In genomic region chr16:65868933-65869332, GRCm38 (mm10) we compare ENCODE assay signal across 23 mouse cellular contexts. TPM values are rescaled to one million over a fixed set of nuclear protein-coding genes. Genes with fewer than 3 reads are reported as not detected.
A peak's percentile ranks its signal among the peaks of the same experiment; 100 is the strongest.
DNase-seq lines count a peak whose midpoint lies in the region; ATAC-seq and TF ChIP-seq lines count a peak whose summit lies in the region.
"Had no signal": no experiment of that assay in that cellular context is flagged by ENCODE, and none has a peak within 500 bp of the region (broad histone marks: within the 10 kb centered on the region; RNA-seq: fewer than 3 reads in every experiment).

No protein-coding gene starts in this region.

- H3K27ac ChIP-seq in embryonic facial prominence, embryonic 11.5 days (replicated peaks; ENCODE audit: low read depth, low read length): no peak overlapping the region
- H3K27ac ChIP-seq in embryonic facial prominence, embryonic 10.5 days (replicated peaks): no peak overlapping the region
- H3K27ac ChIP-seq in limb, embryonic 13.5 days: no peak overlapping the region
- H3K27ac ChIP-seq in limb, embryonic 10.5 days: no peak overlapping the region
- H3K27ac ChIP-seq in embryonic facial prominence, embryonic 14.5 days (replicated peaks; ENCODE audit: low read depth, low read length): no peak overlapping the region; the same call in 1 of the 2 replicates
- H3K27ac ChIP-seq in gastrocnemius, adult 2 months: no peak overlapping the region
- H3K27ac ChIP-seq: heart, adult 2 months; heart, embryonic 13.5 days; hindbrain, embryonic 12.5 days; liver, embryonic 13.5 days; macrophage; midbrain, embryonic 10.5 days had no signal

- H3K36me3 ChIP-seq in embryonic facial prominence, embryonic 11.5 days (replicated peaks; ENCODE audit: control insufficient read depth, insufficient read depth, low read depth, low read length): no peaks in the 10 kb centered on the region
- no peaks in the 10 kb centered on the region for H3K36me3 ChIP-seq in embryonic facial prominence, embryonic 10.5 days (replicated peaks)
- H3K36me3 ChIP-seq in limb, embryonic 13.5 days: no peaks in the 10 kb centered on the region
- H3K36me3 ChIP-seq in limb, embryonic 10.5 days: no peaks in the 10 kb centered on the region
- H3K36me3 ChIP-seq in embryonic facial prominence, embryonic 14.5 days (ENCODE audit: control insufficient read depth, insufficient read depth, low read length): no peaks in the 10 kb centered on the region
- H3K36me3 ChIP-seq: heart, embryonic 13.5 days; hindbrain, embryonic 12.5 days; liver, embryonic 13.5 days; midbrain, embryonic 10.5 days had no signal

- WGBS in embryonic facial prominence, embryonic 11.5 days: 82% methylated on average over 2 of the region's 2 CpGs
- WGBS in embryonic facial prominence, embryonic 10.5 days: 85% methylated on average over 2 of the region's 2 CpGs
- WGBS in limb, embryonic 13.5 days: 74% methylated on average over 2 of the region's 2 CpGs
- 82% methylated on average over 2 of the region's 2 CpGs for whole genome bisulfite sequencing in limb, embryonic 10.5 days
- 56% methylated on average over 2 of the region's 2 CpGs for WGBS in embryonic facial prominence, embryonic 14.5 days

- no peak for TF ChIP-seq CTCF in gastrocnemius, adult 2 months (IDR thresholded peaks at IDR 0.05)

- no peak overlapping the region for H3K9ac ChIP-seq in embryonic facial prominence, embryonic 11.5 days (replicated peaks; ENCODE audit: low read length)
- H3K9ac ChIP-seq in limb, embryonic 13.5 days: no peak overlapping the region
- H3K9ac ChIP-seq in embryonic facial prominence, embryonic 14.5 days (ENCODE audit: low read depth, low read length): no peak overlapping the region
- H3K9ac ChIP-seq: heart, embryonic 13.5 days; hindbrain, embryonic 12.5 days; liver, embryonic 13.5 days had no signal

- intact Hi-C loops in gastrocnemius, adult 2 months (cut with DNase I): no loop called here

- no peak overlapping the region for H3K4me2 ChIP-seq in embryonic facial prominence, embryonic 11.5 days (ENCODE audit: low read depth, low read length)
- H3K4me2 ChIP-seq in limb, embryonic 13.5 days (replicated peaks): no peak overlapping the region
- no peak overlapping the region for H3K4me2 ChIP-seq in embryonic facial prominence, embryonic 14.5 days (ENCODE audit: low read depth, low read length)
- H3K4me2 ChIP-seq: heart, embryonic 13.5 days; hindbrain, embryonic 12.5 days; liver, embryonic 13.5 days had no signal

- H3K4me1 ChIP-seq in embryonic facial prominence, embryonic 11.5 days (ENCODE audit: control insufficient read depth, insufficient read depth, low read length): no peaks in the 10 kb centered on the region
- peaks cover 5% of the 10 kb centered on the region; the same call in 1 of the 2 replicates for H3K4me1 ChIP-seq in embryonic facial prominence, embryonic 10.5 days
- H3K4me1 ChIP-seq in limb, embryonic 13.5 days: peaks cover 12% of the 10 kb centered on the region
- H3K4me1 ChIP-seq in limb, embryonic 10.5 days: peaks cover 5% of the 10 kb centered on the region; the same call in 1 of the 2 replicates
- H3K4me1 ChIP-seq in embryonic facial prominence, embryonic 14.5 days (ENCODE audit: control insufficient read depth, insufficient read depth, low read length): peaks cover 19% of the 10 kb centered on the region
- H3K4me1 ChIP-seq: hindbrain, embryonic 12.5 days; liver, embryonic 13.5 days; midbrain, embryonic 10.5 days had no signal

- DNase-seq in embryonic facial prominence, embryonic 11.5 days (ENCODE audit: low spot score): peak; percentile 3
- DNase-seq in embryonic facial prominence, embryonic 10.5 days (ENCODE audit: low spot score): no peak
- no peak for DNase-seq in limb, embryonic 10.5 days (ENCODE audit: low spot score)
- DNase-seq in Muller cell, postnatal 12 days (ENCODE audit: inconsistent ontology term): peak; percentile 53
- DNase-seq in embryonic facial prominence, embryonic 14.5 days (ENCODE audit: low spot score): peak; percentile 56
- no peak for DNase-seq in gastrocnemius, postnatal 10 days
- DNase-seq in gastrocnemius, adult 2 months: no peak
- DNase-seq: adrenal gland, postnatal 25 days; cerebellum, adult 11 months; cerebellum, adult 9-11 months; gastrocnemius, postnatal 14 days; heart, adult 2 months; kidney, adult 2 months; kidney, postnatal 10 days; liver, embryonic 13.5 days; right cerebral cortex, postnatal 4 days; thymus, postnatal 14 days had no signal

- no peaks in the 10 kb centered on the region for H3K9me3 ChIP-seq in embryonic facial prominence, embryonic 11.5 days (replicated peaks; ENCODE audit: control insufficient read depth, low read length)
- no peaks in the 10 kb centered on the region for H3K9me3 ChIP-seq in embryonic facial prominence, embryonic 10.5 days
- H3K9me3 ChIP-seq in limb, embryonic 13.5 days: no peaks in the 10 kb centered on the region
- no peaks in the 10 kb centered on the region for H3K9me3 ChIP-seq in limb, embryonic 10.5 days (replicated peaks)
- no peaks in the 10 kb centered on the region for H3K9me3 ChIP-seq in embryonic facial prominence, embryonic 14.5 days (ENCODE audit: control insufficient read depth, low read length)
- H3K9me3 ChIP-seq: heart, embryonic 13.5 days; hindbrain, embryonic 12.5 days; liver, embryonic 13.5 days; midbrain, embryonic 10.5 days had no signal

- no peaks in the 10 kb centered on the region for H3K27me3 ChIP-seq in embryonic facial prominence, embryonic 11.5 days (ENCODE audit: control insufficient read depth, insufficient read depth, low read length)
- no peaks in the 10 kb centered on the region for H3K27me3 ChIP-seq in embryonic facial prominence, embryonic 10.5 days (replicated peaks; ENCODE audit: low read depth, poor library complexity, severe bottlenecking)
- no peaks in the 10 kb centered on the region for H3K27me3 ChIP-seq in limb, embryonic 13.5 days
- H3K27me3 ChIP-seq in limb, embryonic 10.5 days (ENCODE audit: low read depth, poor library complexity, severe bottlenecking): no peaks in the 10 kb centered on the region
- no peaks in the 10 kb centered on the region for H3K27me3 ChIP-seq in embryonic facial prominence, embryonic 14.5 days (replicated peaks; ENCODE audit: control insufficient read depth, insufficient read depth, low read length)
- H3K27me3 ChIP-seq: heart, embryonic 13.5 days; hindbrain, embryonic 12.5 days; liver, embryonic 13.5 days had no signal

- ATAC-seq in embryonic facial prominence, embryonic 11.5 days (replicated peaks; ENCODE audit: insufficient number of reproducible peaks, low FRiP score, low TSS enrichment, low read depth): no peak
- peak; percentile 51; the same call in 1 of the 2 replicates for ATAC-seq in limb, embryonic 13.5 days (ENCODE audit: low FRiP score, low read depth)
- ATAC-seq in embryonic facial prominence, embryonic 14.5 days (ENCODE audit: low read depth): peak; percentile 60

- H3K4me3 ChIP-seq in embryonic facial prominence, embryonic 11.5 days (ENCODE audit: low read depth, low read length): no peak overlapping the region
- H3K4me3 ChIP-seq in embryonic facial prominence, embryonic 10.5 days: no peak overlapping the region
- H3K4me3 ChIP-seq in limb, embryonic 13.5 days: no peak overlapping the region
- no peak overlapping the region for H3K4me3 ChIP-seq in limb, embryonic 10.5 days
- no peak overlapping the region for H3K4me3 ChIP-seq in embryonic facial prominence, embryonic 14.5 days (ENCODE audit: low read depth, low read length)
- no peak overlapping the region for H3K4me3 ChIP-seq in gastrocnemius, adult 2 months
- H3K4me3 ChIP-seq: heart, adult 2 months; heart, embryonic 13.5 days; hindbrain, embryonic 12.5 days; liver, embryonic 13.5 days; midbrain, embryonic 10.5 days had no signal

RNA-seq across cellular contexts. Expression of gene Vgll3, which starts 53.9 kb away (rescaled TPM):
- polyA plus RNA-seq in embryonic facial prominence, embryonic 11.5 days (2014; fragmentation: Nextera tagmentation; extraction: Ambion mirVana): 4.6 and 5.5 TPM in 2 replicates
- polyA plus RNA-seq in embryonic facial prominence, embryonic 10.5 days (2016; fragmentation: Nextera tagmentation; extraction: Ambion mirVana): 2.6 and 4.2 TPM in 2 replicates
- polyA plus RNA-seq in limb, embryonic 13.5 days (2015; fragmentation: Nextera tagmentation; extraction: Ambion mirVana): 16.3 and 17.7 TPM in 2 replicates
- 1.9 and 3.0 TPM in 2 replicates for polyA plus RNA-seq in limb, embryonic 10.5 days (2016; fragmentation: Nextera tagmentation; extraction: Ambion mirVana)
- polyA plus RNA-seq in embryonic facial prominence, embryonic 14.5 days (2014; fragmentation: Nextera tagmentation; extraction: Ambion mirVana): 28.7 and 35.6 TPM in 2 replicates
- total RNA-seq in gastrocnemius, postnatal 10 days (2021): 10 to 100 TPM; 13.1 to 17.1 TPM
- total RNA-seq in gastrocnemius, adult 2 months (2021): 1 to 10 TPM; 4.7 to 5.2 TPM
- total RNA-seq: common myeloid progenitor, adult 5-6 weeks had no signal
- polyA plus RNA-seq: macrophage had no signal

Comparison
In these comparisons a context has a peak if more than half of its experiments do, and no peak if none do; other contexts are left out.
1. DNase-seq: peak in embryonic facial prominence, embryonic 11.5 days (single experiment), Muller cell, postnatal 12 days (single experiment) and embryonic facial prominence, embryonic 14.5 days (single experiment); none in embryonic facial prominence, embryonic 10.5 days (single experiment), limb, embryonic 10.5 days (single experiment), gastrocnemius, postnatal 10 days (single experiment) and gastrocnemius, adult 2 months (single experiment).